Mouse (Mus musculus): Measurements from ENCODE around the gene Gata3. TPM values are rescaled to one million over a fixed set of nuclear protein-coding genes. Genes with fewer than 3 reads are reported as not detected.

The Gata3 gene
- polyA plus RNA-seq, 1 experiment from 2014 or later = not detected

DNA sequence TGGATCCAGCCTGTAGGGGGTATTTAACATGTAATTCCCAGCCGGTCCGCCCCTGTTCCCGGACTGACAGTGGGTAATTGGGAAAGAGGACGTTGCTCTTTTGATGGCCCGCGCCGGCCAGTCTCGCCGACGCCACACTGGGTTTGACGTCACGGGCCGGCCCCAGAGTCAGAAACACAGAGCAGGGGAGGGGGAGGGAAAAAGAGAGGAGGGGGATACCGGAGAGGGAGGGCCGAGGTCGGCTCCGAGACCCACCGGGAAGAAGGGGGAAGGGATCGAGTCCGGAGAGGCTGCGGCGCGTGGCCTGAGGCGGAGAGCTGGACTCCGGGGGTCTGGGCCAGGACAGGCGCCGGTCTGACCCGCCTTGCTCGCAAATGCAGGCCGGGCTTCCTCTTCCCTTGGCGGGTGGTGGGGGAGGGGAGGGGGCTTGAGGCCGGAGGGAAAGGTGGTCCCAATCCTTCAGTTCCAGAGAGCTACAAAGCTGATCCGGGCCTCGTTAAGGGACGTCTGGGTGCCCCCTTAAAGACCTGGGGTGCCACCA, 8.7 kb downstream of the Gata3 start, which contains the start of gene 4930412O13Rik:
TSS of gene 4930412O13Rik (plus strand) at position 202 of the 541 bp plus-strand sequence.
- Histone ChIP-seq H3K36me3 (ENCODE audit: inconsistent target) (no peaks in the 10 kb centered on the region), H3K4me3 (ENCODE audit: inconsistent target) (no peak within 1 kb of the TSS), H3K27ac (no peak within 1 kb of the TSS), H3K79me2 (ENCODE audit: inconsistent target) (no peaks in the 10 kb centered on the region)
- 4% methylated on average over 30 of the region's 35 CpGs for WGBS (ENCODE audit: missing documents)

- H3K79me2 ChIP-seq (ENCODE audit: inconsistent target) = no peaks in the 10 kb centered on the region
- no peak overlapping the region for H3K27ac ChIP-seq
- no peaks in the 10 kb centered on the region for H3K36me3 ChIP-seq (ENCODE audit: inconsistent target)
- 16% methylated on average over 11 of the region's 11 CpGs for WGBS (ENCODE audit: missing documents)
- no peak overlapping the region for H3K4me3 ChIP-seq (ENCODE audit: inconsistent target)
These were observed 9.6 kb downstream of the Gata3 start for GRCm38 (mm10) chr2:9880271-9880670.

GRCm38 (mm10) chr2:9879493-9879892, 10.3 kb downstream of the Gata3 start:
- Histone ChIP-seq H3K36me3 (ENCODE audit: inconsistent target) (no peaks in the 10 kb centered on the region), H3K27ac (no peak overlapping the region), H3K79me2 (ENCODE audit: inconsistent target) (no peaks in the 10 kb centered on the region), H3K4me3 (ENCODE audit: inconsistent target) (peak overlapping the region; percentile 41)
- under 1% methylated on average over 20 of the region's 21 CpGs for WGBS (ENCODE audit: missing documents)

DNA sequence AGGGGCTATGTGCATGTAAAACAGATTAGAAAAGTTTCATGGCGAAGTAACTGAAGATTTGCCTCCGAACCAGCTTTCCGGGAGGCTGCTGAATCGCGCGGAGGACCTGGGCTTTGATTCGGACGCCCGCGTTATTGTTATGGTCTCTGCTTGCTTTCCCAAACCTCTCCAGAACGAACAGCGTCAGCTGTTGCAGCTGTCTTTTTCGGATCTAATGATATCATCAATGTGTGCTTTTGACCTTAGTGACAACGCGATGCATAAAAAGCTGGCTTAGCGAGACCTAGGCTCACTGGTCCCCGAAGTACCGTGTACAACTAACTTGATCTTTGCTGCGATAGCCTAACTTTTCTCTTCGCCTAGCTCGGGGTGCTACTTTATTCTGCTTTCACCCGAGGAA, 10.7 kb downstream of the Gata3 start:
- Histone ChIP-seq H3K4me3 (ENCODE audit: inconsistent target) (peak overlapping the region; percentile 41), H3K27ac (no peak overlapping the region), H3K36me3 (ENCODE audit: inconsistent target) (no peaks in the 10 kb centered on the region), H3K79me2 (ENCODE audit: inconsistent target) (no peaks in the 10 kb centered on the region)
- 0% methylated on average over 22 of the region's 22 CpGs for WGBS (ENCODE audit: missing documents)

- Histone ChIP-seq H3K36me3 (ENCODE audit: inconsistent target) (no peaks in the 10 kb centered on the region), H3K79me2 (ENCODE audit: inconsistent target) (no peaks in the 10 kb centered on the region), H3K4me3 (ENCODE audit: inconsistent target) (peak overlapping the region; percentile 41), H3K27ac (no peak overlapping the region)
- WGBS (ENCODE audit: missing documents) = 1% methylated on average over 23 of the region's 33 CpGs
These were observed 11.2 kb downstream of the Gata3 start for GRCm38 (mm10) chr2:9878564-9879081.

DNA sequence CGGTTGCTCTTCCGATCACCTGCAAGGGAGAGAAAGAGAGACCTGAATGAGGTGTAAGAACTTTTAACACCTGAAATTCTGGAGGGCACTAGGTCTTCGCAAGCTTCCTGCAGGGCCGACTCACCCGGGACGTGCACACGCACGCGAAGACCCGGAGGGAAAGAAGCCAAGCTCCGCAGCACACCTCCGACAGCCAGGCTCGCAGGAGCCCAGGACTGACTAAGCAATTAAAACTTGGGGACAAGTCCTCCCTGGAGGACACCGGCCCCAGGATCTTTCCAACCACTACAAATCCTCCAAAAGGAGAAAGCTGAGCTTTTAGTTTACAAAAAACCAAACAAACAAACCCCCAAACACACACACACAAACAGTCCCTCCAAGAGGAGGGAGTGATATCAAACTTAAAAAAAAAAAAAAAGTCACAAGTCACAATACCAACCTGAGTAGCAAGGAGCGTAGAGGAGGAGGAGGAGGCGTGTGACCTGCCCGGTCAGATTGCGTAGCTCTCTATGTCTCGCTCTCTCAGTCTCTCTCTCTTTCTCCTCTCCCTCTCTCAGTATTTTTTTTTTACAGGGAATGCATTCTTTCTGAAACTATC, 11.8 kb downstream of the Gata3 start:
- H3K27ac ChIP-seq = no peak overlapping the region
- no peaks in the 10 kb centered on the region for H3K36me3 ChIP-seq (ENCODE audit: inconsistent target)
- peak overlapping the region; percentile 41; the same call in 1 of the 2 replicates for H3K4me3 ChIP-seq (ENCODE audit: inconsistent target)
- WGBS (ENCODE audit: missing documents) = 3% methylated on average over 19 of the region's 19 CpGs
- no peaks in the 10 kb centered on the region for H3K79me2 ChIP-seq (ENCODE audit: inconsistent target)

DNA sequence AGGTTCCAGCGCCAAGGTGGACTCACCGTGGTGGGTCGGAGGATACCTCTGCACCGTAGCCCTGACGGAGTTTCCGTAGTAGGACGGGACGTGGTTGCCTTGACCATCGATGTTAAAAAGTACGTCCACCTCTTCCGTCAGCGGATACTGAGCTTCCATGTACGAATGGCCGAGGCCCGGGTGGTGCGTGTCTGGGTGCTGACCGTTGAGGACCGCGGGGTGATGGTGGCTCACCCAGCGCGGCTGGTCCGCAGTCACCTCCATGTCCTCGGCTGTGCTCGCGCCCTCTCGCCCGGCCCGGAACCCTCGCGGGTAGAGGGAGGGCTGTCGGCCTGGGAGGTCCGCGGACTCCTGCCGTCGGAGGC, 12.5 kb downstream of the Gata3 start:
- 3% methylated on average over 34 of the region's 35 CpGs for WGBS (ENCODE audit: missing documents)
- Histone ChIP-seq H3K79me2 (ENCODE audit: inconsistent target) (no peaks in the 10 kb centered on the region), H3K4me3 (ENCODE audit: inconsistent target) (no peak overlapping the region), H3K27ac (no peak overlapping the region), H3K36me3 (ENCODE audit: inconsistent target) (no peaks in the 10 kb centered on the region)

- H3K27ac ChIP-seq = no peak overlapping the region
These were observed 13.1 kb downstream of the Gata3 start for GRCm38 (mm10) chr2:9876621-9877325.

GRCm38 (mm10) chr2:9875676-9876357, 14.0 kb downstream of the Gata3 start:
- H3K36me3 ChIP-seq (ENCODE audit: inconsistent target) = no peaks in the 10 kb centered on the region
- no peaks in the 10 kb centered on the region for H3K79me2 ChIP-seq (ENCODE audit: inconsistent target)
- 76% methylated on average over 12 of the region's 12 CpGs for WGBS (ENCODE audit: missing documents)
- no peak overlapping the region for H3K4me3 ChIP-seq (ENCODE audit: inconsistent target)
- no peak overlapping the region for H3K27ac ChIP-seq

More at GRCm38 (mm10) chr2:9876621-9877325, 13.1 kb downstream of the Gata3 start:
- Histone ChIP-seq H3K4me3 (ENCODE audit: inconsistent target) (no peak overlapping the region), H3K36me3 (ENCODE audit: inconsistent target) (no peaks in the 10 kb centered on the region), H3K79me2 (ENCODE audit: inconsistent target) (no peaks in the 10 kb centered on the region)
- 17% methylated on average over 31 of the region's 31 CpGs for WGBS (ENCODE audit: missing documents)

DNA sequence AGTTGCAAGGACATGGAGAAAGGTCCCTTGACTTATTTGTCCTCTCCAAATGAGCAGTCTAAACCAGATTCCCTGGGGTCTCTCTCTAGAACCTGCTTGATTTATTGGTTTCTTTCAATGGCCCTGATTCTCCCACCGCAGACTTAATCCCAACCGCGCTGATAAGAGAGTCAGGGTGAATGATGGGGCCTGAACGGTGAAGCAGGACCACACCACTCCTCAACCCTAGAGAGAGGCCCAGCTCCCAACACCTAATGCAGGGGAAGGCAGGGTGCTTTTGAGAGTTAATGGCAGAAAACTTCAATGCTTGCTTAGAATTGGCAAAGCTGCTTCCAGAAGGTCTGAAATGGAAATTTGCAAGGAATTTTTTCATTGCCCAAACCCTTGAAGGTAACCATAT, 14.6 kb downstream of the Gata3 start:
- no peaks in the 10 kb centered on the region for H3K79me2 ChIP-seq (ENCODE audit: inconsistent target)
- no peak overlapping the region for H3K27ac ChIP-seq
- 94% methylated on average over 4 of the region's 4 CpGs for WGBS (ENCODE audit: missing documents)
- no peaks in the 10 kb centered on the region for H3K36me3 ChIP-seq (ENCODE audit: inconsistent target)
- no peak overlapping the region for H3K4me3 ChIP-seq (ENCODE audit: inconsistent target)

DNA sequence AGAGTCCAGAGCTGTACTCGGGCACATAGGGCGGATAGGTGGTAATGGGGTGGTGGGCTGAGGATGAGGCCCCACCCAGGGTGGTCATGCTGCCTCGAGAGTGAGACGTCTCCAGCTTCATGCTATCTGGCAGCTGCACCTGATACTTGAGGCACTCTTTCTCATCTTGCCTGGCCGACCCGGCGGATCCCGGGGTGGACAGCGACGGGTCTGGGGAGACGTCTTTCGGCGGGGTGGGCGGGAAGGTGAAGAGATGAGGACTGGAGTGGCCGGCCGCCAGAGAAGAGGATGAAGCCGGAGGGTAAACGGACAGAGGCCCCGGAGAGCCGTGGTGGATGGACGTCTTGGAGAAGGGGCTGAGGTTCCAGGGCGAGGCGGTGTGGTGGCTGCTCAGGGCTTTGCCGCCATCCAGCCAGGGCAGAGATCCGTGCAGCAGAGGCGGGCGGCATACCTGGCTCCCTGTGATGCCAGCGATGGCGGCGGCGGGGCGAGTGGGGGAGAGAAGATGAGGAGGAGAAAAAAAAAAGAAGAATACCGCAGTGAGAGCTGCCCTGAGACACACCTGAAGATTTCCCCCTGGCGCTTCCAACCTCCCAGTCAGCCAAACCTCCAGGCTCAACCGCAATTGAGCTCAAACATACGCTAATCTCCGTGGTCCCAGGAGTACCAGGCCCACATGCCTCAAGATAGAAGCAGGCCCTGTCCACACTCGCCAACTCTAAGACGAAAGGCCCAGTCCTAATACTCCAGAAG, 15.2 kb downstream of the Gata3 start:
- no peaks in the 10 kb centered on the region for H3K36me3 ChIP-seq (ENCODE audit: inconsistent target)
- H3K27ac ChIP-seq = no peak overlapping the region
- H3K79me2 ChIP-seq (ENCODE audit: inconsistent target) = no peaks in the 10 kb centered on the region
- WGBS (ENCODE audit: missing documents) = 92% methylated on average over 34 of the region's 39 CpGs
- H3K4me3 ChIP-seq (ENCODE audit: inconsistent target) = no peak overlapping the region

GRCm38 (mm10) chr2:9873757-9874156, 16.1 kb downstream of the Gata3 start:
- no peaks in the 10 kb centered on the region for H3K79me2 ChIP-seq (ENCODE audit: inconsistent target)
- H3K36me3 ChIP-seq (ENCODE audit: inconsistent target) = no peaks in the 10 kb centered on the region
- no peak overlapping the region for H3K27ac ChIP-seq
- H3K4me3 ChIP-seq (ENCODE audit: inconsistent target) = no peak overlapping the region
- 87% methylated on average over 2 of the region's 2 CpGs for WGBS (ENCODE audit: missing documents)

- Histone ChIP-seq H3K27ac (no peak overlapping the region), H3K4me3 (ENCODE audit: inconsistent target) (no peak overlapping the region), H3K79me2 (ENCODE audit: inconsistent target) (no peaks in the 10 kb centered on the region), H3K36me3 (ENCODE audit: inconsistent target) (no peaks in the 10 kb centered on the region)
- WGBS (ENCODE audit: missing documents) = 18% methylated on average over 12 of the region's 12 CpGs
These were observed 17.2 kb downstream of the Gata3 start for GRCm38 (mm10) chr2:9872682-9873081.

DNA sequence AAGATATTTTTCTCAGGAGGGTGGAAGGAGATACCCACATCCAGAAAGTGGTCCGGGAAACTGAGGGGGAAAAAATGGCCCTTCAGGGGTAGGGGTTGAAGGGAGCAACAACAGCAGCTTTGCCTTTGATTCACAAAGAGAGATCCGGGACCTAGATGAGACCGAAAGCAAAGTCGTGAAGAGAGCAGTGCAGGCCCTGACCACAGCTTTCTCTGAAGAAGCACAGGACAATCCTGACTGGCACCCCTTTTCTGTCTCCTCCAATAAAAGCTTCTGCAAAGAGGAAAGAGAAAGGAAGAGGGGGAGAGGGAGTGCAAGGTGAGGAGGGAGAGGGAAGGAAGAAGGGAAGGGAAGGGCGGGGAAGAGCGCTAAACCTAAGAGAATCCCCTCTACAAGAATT, 18.0 kb downstream of the Gata3 start:
- no peak overlapping the region for H3K4me3 ChIP-seq (ENCODE audit: inconsistent target)
- no peaks in the 10 kb centered on the region for H3K36me3 ChIP-seq (ENCODE audit: inconsistent target)
- WGBS (ENCODE audit: missing documents) = 35% methylated on average over 6 of the region's 6 CpGs
- no peak overlapping the region for H3K27ac ChIP-seq
- no peaks in the 10 kb centered on the region for H3K79me2 ChIP-seq (ENCODE audit: inconsistent target)
